Mouse (Mus musculus): Measurements from ENCODE around the gene Slc29a3. TPM values are rescaled to one million over a fixed set of nuclear protein-coding genes. Genes with fewer than 3 reads are reported as not detected.

Gene Slc29a3
- polyA plus RNA-seq, 1 experiment from 2014 or later, result 4.3 TPM

DNA sequence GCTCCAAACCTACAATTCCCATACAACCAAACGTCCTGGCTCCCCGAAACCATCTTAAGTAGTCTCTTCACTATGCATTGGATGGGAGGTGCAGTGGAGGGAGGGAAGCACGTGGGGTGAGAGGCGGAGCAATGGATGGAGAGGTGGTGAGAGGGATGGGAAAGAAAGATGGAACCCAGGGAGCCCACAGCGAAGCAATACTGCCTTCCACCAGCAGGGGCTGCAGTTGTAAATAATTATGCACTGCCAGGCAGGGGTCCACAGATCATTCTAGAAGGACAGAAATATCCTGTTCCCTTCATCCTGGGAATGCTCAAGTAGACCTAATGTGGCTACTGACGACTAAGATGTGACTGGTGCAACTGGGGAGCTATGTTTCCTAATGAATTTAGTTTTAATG is 22.9 kb upstream of the Slc29a3 start:
- Histone ChIP-seq H3K4me2 (no peak overlapping the region), H3K9ac (ENCODE audit: low read depth, low read length) (no peak overlapping the region), H3K4me3 (ENCODE audit: low read depth, low read length) (no peak overlapping the region), H3K36me3 (ENCODE audit: control insufficient read depth, insufficient read depth, low read length) (no peaks in the 10 kb centered on the region), H3K4me1 (replicated peaks; ENCODE audit: control insufficient read depth, insufficient read depth, low read length) (no peaks in the 10 kb centered on the region), H3K27ac (ENCODE audit: low read depth, low read length) (no peak overlapping the region), H3K9me3 (ENCODE audit: control insufficient read depth, low read length) (no peaks in the 10 kb centered on the region), H3K27me3 (replicated peaks; ENCODE audit: control insufficient read depth, insufficient read depth, low read length) (no peaks in the 10 kb centered on the region)
- DNase-seq (ENCODE audit: low spot score) (no peak), ATAC-seq (replicated peaks; ENCODE audit: low FRiP score) (no peak)
- 68% methylated on average over 6 of the region's 6 CpGs for WGBS

DNA sequence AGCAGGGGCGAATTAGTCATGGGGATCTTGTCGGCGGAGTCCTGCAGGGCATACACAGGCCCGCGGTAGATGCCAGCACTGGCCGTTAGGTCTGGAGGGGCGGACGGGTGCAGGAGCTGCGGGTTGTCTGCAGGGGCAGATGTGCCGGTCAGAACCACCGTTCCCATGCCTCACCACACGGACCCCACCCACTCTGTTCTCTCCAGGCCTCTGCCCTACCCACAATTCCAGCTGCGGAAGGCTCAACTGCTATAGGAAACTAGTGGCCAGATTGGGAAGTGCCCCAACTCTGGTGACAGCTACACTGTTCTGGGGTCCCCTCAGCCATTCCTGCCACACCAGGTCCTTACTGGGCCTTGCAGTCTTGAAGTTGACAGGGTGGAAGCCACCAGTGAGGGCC is 22.0 kb upstream of the Slc29a3 start:
- no peaks in the 10 kb centered on the region for H3K4me1 ChIP-seq (replicated peaks; ENCODE audit: control insufficient read depth, insufficient read depth, low read length)
- H3K36me3 ChIP-seq (ENCODE audit: control insufficient read depth, insufficient read depth, low read length), result no peaks in the 10 kb centered on the region
- 95% methylated on average over 13 of the region's 13 CpGs for WGBS
- no peak overlapping the region for H3K4me2 ChIP-seq
- no peak for DNase-seq (ENCODE audit: low spot score)
- H3K9me3 ChIP-seq (ENCODE audit: control insufficient read depth, low read length), result no peaks in the 10 kb centered on the region
- H3K27me3 ChIP-seq (replicated peaks; ENCODE audit: control insufficient read depth, insufficient read depth, low read length), result no peaks in the 10 kb centered on the region
- H3K9ac ChIP-seq (ENCODE audit: low read depth, low read length), result no peak overlapping the region
- no peak overlapping the region for H3K27ac ChIP-seq (ENCODE audit: low read depth, low read length)
- no peak for ATAC-seq (replicated peaks; ENCODE audit: low FRiP score)
- no peak overlapping the region for H3K4me3 ChIP-seq (ENCODE audit: low read depth, low read length)

DNA sequence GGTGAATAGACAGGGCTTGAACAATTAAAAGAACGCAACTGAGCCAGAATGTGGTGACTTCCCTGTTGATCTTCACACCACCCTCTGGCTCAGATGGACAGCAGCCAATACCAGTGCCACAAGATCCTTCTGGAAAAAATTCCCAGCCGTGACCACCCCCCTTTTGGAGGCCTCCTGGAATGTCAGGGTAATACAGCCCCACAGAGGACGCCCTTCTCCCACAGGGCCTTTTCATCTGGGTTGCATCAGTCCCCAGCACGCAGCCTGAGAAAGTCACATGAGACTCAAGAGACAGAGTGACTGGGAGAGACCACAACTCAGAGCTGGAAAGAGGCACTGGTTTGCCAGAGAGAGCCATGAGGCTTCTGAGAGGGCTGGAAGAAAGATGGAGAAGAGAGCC is 18.3 kb upstream of the Slc29a3 start:
- no peak overlapping the region for H3K9ac ChIP-seq (ENCODE audit: low read depth, low read length)
- WGBS, result 69% methylated on average over 4 of the region's 4 CpGs
- H3K27ac ChIP-seq (ENCODE audit: low read depth, low read length), result no peak overlapping the region
- H3K36me3 ChIP-seq (ENCODE audit: control insufficient read depth, insufficient read depth, low read length), result peaks cover 2% of the 10 kb centered on the region; the same call in 1 of the 2 replicates
- H3K4me1 ChIP-seq (replicated peaks; ENCODE audit: control insufficient read depth, insufficient read depth, low read length), result no peaks in the 10 kb centered on the region
- DNase-seq (ENCODE audit: low spot score) (no peak), ATAC-seq (replicated peaks; ENCODE audit: low FRiP score) (no peak)
- no peaks in the 10 kb centered on the region for H3K27me3 ChIP-seq (replicated peaks; ENCODE audit: control insufficient read depth, insufficient read depth, low read length)
- H3K4me3 ChIP-seq (ENCODE audit: low read depth, low read length), result no peak overlapping the region
- H3K9me3 ChIP-seq (ENCODE audit: control insufficient read depth, low read length), result no peaks in the 10 kb centered on the region
- no peak overlapping the region for H3K4me2 ChIP-seq

DNA sequence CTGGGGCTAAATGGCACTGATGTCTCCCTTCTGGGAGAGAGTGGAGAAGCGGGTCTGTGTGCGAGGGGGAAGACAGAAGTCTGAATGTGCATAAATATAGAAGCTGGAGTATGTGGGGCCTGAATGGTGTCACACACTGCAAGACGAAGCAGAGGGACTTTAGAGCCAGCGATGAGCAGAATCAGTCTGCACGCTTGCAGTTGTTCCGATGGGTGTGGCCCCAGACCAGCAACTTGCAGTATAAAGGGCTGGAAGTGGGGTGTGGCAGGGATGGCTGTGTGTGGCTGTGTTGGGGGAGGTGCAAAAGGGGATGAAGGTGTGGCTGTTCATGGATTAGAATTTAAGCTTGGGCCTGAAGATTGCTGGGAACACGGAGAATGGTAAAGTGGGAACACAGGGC is 16.0 kb upstream of the Slc29a3 start:
- Histone ChIP-seq H3K36me3 (ENCODE audit: control insufficient read depth, insufficient read depth, low read length) (peaks cover 2% of the 10 kb centered on the region; the same call in 1 of the 2 replicates), H3K27ac (ENCODE audit: low read depth, low read length) (no peak overlapping the region), H3K4me1 (replicated peaks; ENCODE audit: control insufficient read depth, insufficient read depth, low read length) (no peaks in the 10 kb centered on the region), H3K9ac (ENCODE audit: low read depth, low read length) (no peak overlapping the region), H3K9me3 (ENCODE audit: control insufficient read depth, low read length) (no peaks in the 10 kb centered on the region), H3K4me2 (no peak overlapping the region), H3K4me3 (ENCODE audit: low read depth, low read length) (no peak overlapping the region), H3K27me3 (replicated peaks; ENCODE audit: control insufficient read depth, insufficient read depth, low read length) (no peaks in the 10 kb centered on the region)
- DNase-seq (ENCODE audit: low spot score) (no peak), ATAC-seq (replicated peaks; ENCODE audit: low FRiP score) (no peak)
- 83% methylated on average over 7 of the region's 7 CpGs for WGBS

DNA sequence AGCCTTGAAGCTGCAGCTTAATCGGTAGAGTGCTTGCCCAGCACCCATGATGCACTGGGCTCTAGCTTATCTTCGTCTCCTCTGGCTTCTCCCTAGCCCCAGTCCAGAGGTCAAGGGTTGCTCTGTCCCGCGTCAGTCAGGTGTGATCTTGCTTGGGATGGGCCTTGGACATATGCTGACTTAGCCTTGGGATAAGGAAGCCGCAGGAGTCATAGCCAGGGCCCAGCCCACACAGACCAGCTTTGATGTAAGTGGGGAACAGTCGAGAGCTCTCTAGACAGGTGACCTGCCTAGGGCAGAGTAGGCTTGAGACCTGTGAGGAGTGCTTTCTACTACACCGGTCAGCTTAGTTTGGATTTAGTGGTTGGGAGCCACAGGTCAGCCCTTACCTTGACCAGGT is 14.8 kb upstream of the Slc29a3 start:
- H3K4me3 ChIP-seq (ENCODE audit: low read depth, low read length), result no peak overlapping the region
- H3K27ac ChIP-seq (ENCODE audit: low read depth, low read length), result no peak overlapping the region
- no peaks in the 10 kb centered on the region for H3K4me1 ChIP-seq (replicated peaks; ENCODE audit: control insufficient read depth, insufficient read depth, low read length)
- DNase-seq (ENCODE audit: low spot score) (no peak), ATAC-seq (replicated peaks; ENCODE audit: low FRiP score) (no peak)
- peaks cover 2% of the 10 kb centered on the region; the same call in 1 of the 2 replicates for H3K36me3 ChIP-seq (ENCODE audit: control insufficient read depth, insufficient read depth, low read length)
- no peak overlapping the region for H3K4me2 ChIP-seq
- WGBS, result 64% methylated on average over 7 of the region's 7 CpGs
- no peaks in the 10 kb centered on the region for H3K9me3 ChIP-seq (ENCODE audit: control insufficient read depth, low read length)
- no peak overlapping the region for H3K9ac ChIP-seq (ENCODE audit: low read depth, low read length)
- H3K27me3 ChIP-seq (replicated peaks; ENCODE audit: control insufficient read depth, insufficient read depth, low read length), result no peaks in the 10 kb centered on the region

DNA sequence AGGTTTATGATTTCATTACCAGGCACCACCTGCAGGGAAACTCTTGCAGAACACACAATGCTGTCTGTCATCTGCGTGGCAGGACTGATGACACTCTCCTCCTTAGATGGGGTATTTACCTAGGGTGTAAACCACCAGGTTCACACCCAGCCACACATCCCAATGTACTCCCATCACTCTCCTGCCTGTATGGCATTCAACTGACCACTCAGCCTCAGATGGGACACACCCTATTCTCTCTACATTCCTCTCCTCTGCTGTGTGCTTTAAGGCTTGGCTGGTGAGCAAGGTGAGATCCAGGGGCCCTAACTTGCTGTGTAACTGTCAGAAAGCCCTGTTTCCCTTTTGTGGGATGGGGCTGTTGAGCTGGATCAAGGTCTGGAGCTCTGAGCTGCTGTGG is 9.5 kb upstream of the Slc29a3 start:
- Histone ChIP-seq H3K9me3 (ENCODE audit: control insufficient read depth, low read length) (no peaks in the 10 kb centered on the region), H3K4me1 (replicated peaks; ENCODE audit: control insufficient read depth, insufficient read depth, low read length) (no peaks in the 10 kb centered on the region), H3K36me3 (ENCODE audit: control insufficient read depth, insufficient read depth, low read length) (no peaks in the 10 kb centered on the region), H3K27me3 (replicated peaks; ENCODE audit: control insufficient read depth, insufficient read depth, low read length) (no peaks in the 10 kb centered on the region; the same call in 1 of the 2 replicates), H3K4me3 (ENCODE audit: low read depth, low read length) (no peak overlapping the region), H3K27ac (ENCODE audit: low read depth, low read length) (no peak overlapping the region), H3K4me2 (no peak overlapping the region), H3K9ac (ENCODE audit: low read depth, low read length) (no peak overlapping the region)
- WGBS, result 82% methylated on average over 1 of the region's 1 CpGs
- no peak for ATAC-seq (replicated peaks; ENCODE audit: low FRiP score)
- DNase-seq (ENCODE audit: low spot score), result no peak

DNA sequence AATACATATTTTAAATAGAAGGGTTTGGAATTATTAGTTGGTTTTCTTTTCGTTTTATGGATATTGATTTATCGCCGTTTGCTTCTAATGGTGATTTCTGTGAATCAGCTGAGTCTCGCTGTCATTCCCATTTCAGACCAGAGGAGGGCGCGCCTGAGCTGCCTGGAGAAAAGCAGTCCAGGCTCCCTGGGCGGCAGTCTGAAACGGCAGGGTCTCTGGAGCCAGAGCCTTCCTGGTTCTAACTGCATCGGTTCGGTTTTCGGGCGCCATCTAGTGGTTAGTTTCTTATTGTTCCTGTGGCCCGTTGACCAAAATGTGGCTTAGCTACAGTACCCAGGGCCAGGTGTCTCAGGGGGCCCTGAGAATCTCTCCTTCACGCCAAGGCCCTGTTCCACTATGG is 7.8 kb upstream of the Slc29a3 start:
- Histone ChIP-seq H3K27me3 (replicated peaks; ENCODE audit: control insufficient read depth, insufficient read depth, low read length) (no peaks in the 10 kb centered on the region; the same call in 1 of the 2 replicates), H3K9ac (ENCODE audit: low read depth, low read length) (no peak overlapping the region), H3K4me2 (no peak overlapping the region), H3K9me3 (ENCODE audit: control insufficient read depth, low read length) (no peaks in the 10 kb centered on the region), H3K36me3 (ENCODE audit: control insufficient read depth, insufficient read depth, low read length) (no peaks in the 10 kb centered on the region), H3K4me3 (ENCODE audit: low read depth, low read length) (no peak overlapping the region), H3K4me1 (replicated peaks; ENCODE audit: control insufficient read depth, insufficient read depth, low read length) (no peaks in the 10 kb centered on the region), H3K27ac (ENCODE audit: low read depth, low read length) (no peak overlapping the region)
- ATAC-seq (replicated peaks; ENCODE audit: low FRiP score) (peak; percentile 80), DNase-seq (ENCODE audit: low spot score) (peak; percentile 81)
- 7% methylated on average over 14 of the region's 14 CpGs for WGBS

DNA sequence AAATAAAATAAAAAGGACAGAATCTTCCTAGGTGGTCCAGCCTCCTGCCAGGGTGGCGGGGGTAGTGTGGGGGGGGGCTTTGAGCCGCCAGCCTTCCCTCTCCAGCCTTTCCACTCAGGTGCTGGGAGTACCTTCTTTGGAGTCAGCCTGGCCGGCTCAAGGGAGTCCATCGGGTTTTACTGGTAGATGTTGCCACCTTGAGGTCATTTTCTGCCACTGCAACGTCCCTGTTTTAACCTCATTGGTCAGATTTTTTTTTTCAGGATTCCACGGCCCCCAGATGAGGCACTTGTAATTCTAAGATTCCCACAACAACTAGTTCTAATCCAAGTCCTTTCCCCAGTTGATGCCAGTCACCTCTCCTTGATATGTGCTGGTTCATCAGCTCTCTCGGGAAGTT is 4.4 kb upstream of the Slc29a3 start:
- Histone ChIP-seq H3K27me3 (replicated peaks; ENCODE audit: control insufficient read depth, insufficient read depth, low read length) (no peaks in the 10 kb centered on the region; the same call in 1 of the 2 replicates), H3K9ac (ENCODE audit: low read depth, low read length) (no peak overlapping the region), H3K4me3 (ENCODE audit: low read depth, low read length) (no peak overlapping the region), H3K36me3 (ENCODE audit: control insufficient read depth, insufficient read depth, low read length) (no peaks in the 10 kb centered on the region), H3K4me1 (replicated peaks; ENCODE audit: control insufficient read depth, insufficient read depth, low read length) (peaks cover under 1% of the 10 kb centered on the region; the same call in 1 of the 2 replicates), H3K27ac (ENCODE audit: low read depth, low read length) (no peak overlapping the region), H3K4me2 (no peak overlapping the region), H3K9me3 (ENCODE audit: control insufficient read depth, low read length) (no peaks in the 10 kb centered on the region)
- ATAC-seq (replicated peaks; ENCODE audit: low FRiP score) (no peak), DNase-seq (ENCODE audit: low spot score) (peak; percentile 58)
- WGBS, result 5% methylated on average over 7 of the region's 7 CpGs

DNA sequence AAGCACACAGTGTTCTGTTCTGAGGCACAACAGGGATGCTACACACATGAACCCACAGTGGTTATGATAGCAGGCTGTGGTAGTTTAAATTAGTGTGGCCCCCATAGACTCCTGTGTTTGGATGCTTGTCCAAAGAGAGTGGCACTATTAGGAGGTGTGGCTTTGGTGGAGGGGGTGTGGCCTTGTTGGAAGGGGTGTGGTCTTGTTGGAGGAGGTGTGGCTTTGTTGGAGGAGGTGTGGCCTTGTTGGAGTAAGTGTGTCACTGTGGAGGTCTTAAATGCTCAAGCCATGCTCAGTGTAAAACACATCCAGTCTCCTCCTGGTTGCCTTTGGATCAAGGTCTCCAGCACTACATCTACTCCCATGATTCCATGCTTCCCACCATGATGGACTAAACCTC is 3.6 kb upstream of the Slc29a3 start:
- H3K4me3 ChIP-seq (ENCODE audit: low read depth, low read length), result no peak overlapping the region
- H3K4me1 ChIP-seq (replicated peaks; ENCODE audit: control insufficient read depth, insufficient read depth, low read length), result peaks cover 4% of the 10 kb centered on the region; the same call in 1 of the 2 replicates
- H3K36me3 ChIP-seq (ENCODE audit: control insufficient read depth, insufficient read depth, low read length), result no peaks in the 10 kb centered on the region
- no peak overlapping the region for H3K27ac ChIP-seq (ENCODE audit: low read depth, low read length)
- no peak overlapping the region for H3K9ac ChIP-seq (ENCODE audit: low read depth, low read length)
- no peaks in the 10 kb centered on the region; the same call in 1 of the 2 replicates for H3K27me3 ChIP-seq (replicated peaks; ENCODE audit: control insufficient read depth, insufficient read depth, low read length)
- no peak overlapping the region for H3K4me2 ChIP-seq
- no peak for ATAC-seq (replicated peaks; ENCODE audit: low FRiP score)
- DNase-seq (ENCODE audit: low spot score), result no peak
- no peaks in the 10 kb centered on the region for H3K9me3 ChIP-seq (ENCODE audit: control insufficient read depth, low read length)
